Mouse (Mus musculus) CD8-positive naive resting alpha-beta T cell, adult 2 months (primary cell): ENCODE results near the gene Elovl5.

Experiments
- DNase-seq, 2 experiments: peaks; one replicate each; pipeline ENCODE4 v3.0.0; 2022; ENCODE audit warnings: low read depth in 2 of 2, low spot score in 2 of 2

Elovl5 gene

GRCm38 (mm10) chr9:77917074-77917621 is at the start of gene Elovl5:
Elovl5 (plus strand) TSS chr9:77917364.
- DNase-seq: peak; percentile 95 to 97

GRCm38 (mm10) chr9:77891501-77891900 is 25.7 kb upstream of the Elovl5 start:
- no peak for DNase-seq

GRCm38 (mm10) chr9:77898551-77898950 is 18.6 kb upstream of the Elovl5 start:
- DNase-seq: no peak

- DNase-seq: no peak
Measured at GRCm38 (mm10) chr9:77904133-77904532, 13.0 kb upstream of the Elovl5 start.

GRCm38 (mm10) chr9:77909572-77910269 is 7.4 kb upstream of the Elovl5 start:
- no peak for DNase-seq

GRCm38 (mm10) chr9:77910270-77911240 is 6.6 kb upstream of the Elovl5 start:
- DNase-seq: peak; percentile 80 to 81

- no peak for DNase-seq
Measured at GRCm38 (mm10) chr9:77911508-77912229, 5.5 kb upstream of the Elovl5 start.

GRCm38 (mm10) chr9:77912246-77912645 is 4.9 kb upstream of the Elovl5 start:
- no peak for DNase-seq

- DNase-seq: no peak
Measured at GRCm38 (mm10) chr9:77914616-77915015, 2.5 kb upstream of the Elovl5 start.

GRCm38 (mm10) chr9:77915791-77916190 is 1.4 kb upstream of the Elovl5 start:
- DNase-seq: no peak

GRCm38 (mm10) chr9:77917622-77918131 is 513 bp downstream of the Elovl5 start:
- DNase-seq: no peak

GRCm38 (mm10) chr9:77918211-77918610 is 1.0 kb downstream of the Elovl5 start:
- DNase-seq: no peak

GRCm38 (mm10) chr9:77918961-77919670 is 2.0 kb downstream of the Elovl5 start:
- DNase-seq: no peak

- no peak for DNase-seq
Measured at GRCm38 (mm10) chr9:77920481-77920880, 3.3 kb downstream of the Elovl5 start.

- no peak for DNase-seq
Measured at GRCm38 (mm10) chr9:77921366-77922260, 4.4 kb downstream of the Elovl5 start.

- no peak for DNase-seq
Measured at GRCm38 (mm10) chr9:77923774-77924173, 6.6 kb downstream of the Elovl5 start.

- no peak for DNase-seq
Measured at GRCm38 (mm10) chr9:77924199-77924598, 7.0 kb downstream of the Elovl5 start.

GRCm38 (mm10) chr9:77926151-77926550 is 9.0 kb downstream of the Elovl5 start:
- DNase-seq: no peak

- no peak for DNase-seq
Measured at GRCm38 (mm10) chr9:77926911-77927310, 9.7 kb downstream of the Elovl5 start.
